In genomic region chr8:57332676-57333482, GRCm38 (mm10) we compare ENCODE assay signal across 14 mouse cellular contexts. TPM values are rescaled to one million over a fixed set of nuclear protein-coding genes. Genes with fewer than 3 reads are reported as not detected.
DNase-seq lines count a peak whose midpoint lies in the region; ATAC-seq and TF ChIP-seq lines count a peak whose summit lies in the region.
"Had no signal": no experiment of that assay in that cellular context is flagged by ENCODE, and none has a peak within 500 bp of the region (broad histone marks: within the 10 kb centered on the region; RNA-seq: fewer than 3 reads in every experiment).

No protein-coding gene starts in this region.

- no peaks in the 10 kb centered on the region for H3K36me3 ChIP-seq in hindbrain, embryonic 10.5 days
- no peaks in the 10 kb centered on the region for H3K36me3 ChIP-seq in hindbrain, embryonic 12.5 days
- H3K36me3 ChIP-seq in embryonic facial prominence, embryonic 11.5 days (replicated peaks; ENCODE audit: control insufficient read depth, insufficient read depth, low read depth, low read length) = no peaks in the 10 kb centered on the region
- no peaks in the 10 kb centered on the region for H3K36me3 ChIP-seq in heart, postnatal 0 days (replicated peaks; ENCODE audit: control insufficient read depth, insufficient read depth, low read length)
- H3K36me3 ChIP-seq in liver, embryonic 12.5 days = no peaks in the 10 kb centered on the region

- no peak overlapping the region for H3K4me3 ChIP-seq in hindbrain, embryonic 10.5 days
- H3K4me3 ChIP-seq in hindbrain, embryonic 12.5 days = no peak overlapping the region
- peak overlapping the region; percentile 17 for H3K4me3 ChIP-seq in embryonic facial prominence, embryonic 11.5 days (ENCODE audit: low read depth, low read length)
- peak overlapping the region; percentile 60 for H3K4me3 ChIP-seq in heart, postnatal 0 days (ENCODE audit: low read depth, low read length)
- H3K4me3 ChIP-seq in liver, embryonic 12.5 days = peak overlapping the region; percentile 25
- H3K4me3 ChIP-seq in layer of hippocampus, adult 2 months = no peak overlapping the region
- H3K4me3 ChIP-seq: myocyte had no signal

- WGBS in hindbrain, embryonic 10.5 days = under 1% methylated on average over 26 of the region's 26 CpGs
- WGBS in hindbrain, embryonic 12.5 days = under 1% methylated on average over 26 of the region's 26 CpGs
- WGBS in embryonic facial prominence, embryonic 11.5 days = under 1% methylated on average over 26 of the region's 26 CpGs
- WGBS in heart, postnatal 0 days = 1% methylated on average over 26 of the region's 26 CpGs
- WGBS in liver, embryonic 12.5 days (ENCODE audit: insufficient replicate concordance) = 3% methylated on average over 26 of the region's 26 CpGs

- H3K27ac ChIP-seq in hindbrain, embryonic 10.5 days = no peak overlapping the region
- no peak overlapping the region for H3K27ac ChIP-seq in hindbrain, embryonic 12.5 days
- peak overlapping the region; percentile 57 for H3K27ac ChIP-seq in embryonic facial prominence, embryonic 11.5 days (replicated peaks; ENCODE audit: low read depth, low read length)
- H3K27ac ChIP-seq in heart, postnatal 0 days (ENCODE audit: low read depth) = peak overlapping the region; percentile 95
- H3K27ac ChIP-seq in liver, embryonic 12.5 days = peak overlapping the region; percentile 68
- no peak overlapping the region for H3K27ac ChIP-seq in layer of hippocampus, adult 2 months

- no peak for TF ChIP-seq CTCF in heart, postnatal 0 days (IDR thresholded peaks at IDR 0.05; ENCODE audit: low read depth)
- TF ChIP-seq CTCF in layer of hippocampus, adult 2 months (conservative IDR thresholded peaks at IDR 0.05) = no peak

- TF ChIP-seq EP300 in heart, postnatal 0 days (IDR thresholded peaks at IDR 0.05; ENCODE audit: low read depth) = no peak

- no peak overlapping the region for H3K9ac ChIP-seq in hindbrain, embryonic 12.5 days
- H3K9ac ChIP-seq in embryonic facial prominence, embryonic 11.5 days (replicated peaks; ENCODE audit: low read length) = peak overlapping the region; percentile 39
- H3K9ac ChIP-seq in heart, postnatal 0 days (replicated peaks; ENCODE audit: low read depth, low read length) = peak overlapping the region; percentile 78
- H3K9ac ChIP-seq in liver, embryonic 12.5 days = no peak overlapping the region

- no peak overlapping the region for H3K4me2 ChIP-seq in hindbrain, embryonic 12.5 days (replicated peaks)
- no peak overlapping the region; the same call in 1 of the 2 replicates for H3K4me2 ChIP-seq in embryonic facial prominence, embryonic 11.5 days (ENCODE audit: low read depth, low read length)
- H3K4me2 ChIP-seq in heart, postnatal 0 days (ENCODE audit: low read depth, low read length) = peak overlapping the region; percentile 81
- peak overlapping the region; percentile 26 for H3K4me2 ChIP-seq in liver, embryonic 12.5 days

- H3K4me1 ChIP-seq in hindbrain, embryonic 10.5 days (replicated peaks) = peaks cover 24% of the 10 kb centered on the region
- H3K4me1 ChIP-seq in hindbrain, embryonic 12.5 days = peaks cover 5% of the 10 kb centered on the region; the same call in 1 of the 2 replicates
- H3K4me1 ChIP-seq in embryonic facial prominence, embryonic 11.5 days (ENCODE audit: control insufficient read depth, insufficient read depth, low read length) = peaks cover 3% of the 10 kb centered on the region; the same call in 1 of the 2 replicates
- peaks cover 17% of the 10 kb centered on the region; the same call in 1 of the 2 replicates for H3K4me1 ChIP-seq in heart, postnatal 0 days (ENCODE audit: control insufficient read depth, insufficient read depth)
- peaks cover 9% of the 10 kb centered on the region; the same call in 1 of the 2 replicates for H3K4me1 ChIP-seq in liver, embryonic 12.5 days

- peak; percentile 49 for DNase-seq in hindbrain, embryonic 10.5 days (ENCODE audit: low spot score)
- DNase-seq in embryonic facial prominence, embryonic 11.5 days (ENCODE audit: low spot score) = no peak
- DNase-seq in heart, postnatal 0 days (ENCODE audit: low spot score) = peak; percentile 54
- DNase-seq in thymus, postnatal 0 days (ENCODE audit: low spot score) = no peak
- DNase-seq in left cerebral cortex, adult 8-10 months (ENCODE audit: low spot score in 2 of 2) = no peak
- no peak for DNase-seq in layer of hippocampus, adult 2 months (ENCODE audit: low spot score in 2 of 2)
- DNase-seq: cerebellum, adult 18-20 months; gastrocnemius, postnatal 25 days; kidney, adult 11 months; right cerebral cortex, adult 18-20 months had no signal

- ATAC-seq in hindbrain, embryonic 12.5 days (ENCODE audit: low FRiP score) = no peak
- ATAC-seq in embryonic facial prominence, embryonic 11.5 days (replicated peaks; ENCODE audit: insufficient number of reproducible peaks, low FRiP score, low TSS enrichment, low read depth) = no peak
- no peak for ATAC-seq in heart, postnatal 0 days (ENCODE audit: insufficient read depth, low read depth)
- ATAC-seq in liver, embryonic 12.5 days = no peak

- no peaks in the 10 kb centered on the region for H3K9me3 ChIP-seq in hindbrain, embryonic 10.5 days
- H3K9me3 ChIP-seq in hindbrain, embryonic 12.5 days (replicated peaks) = no peaks in the 10 kb centered on the region
- no peaks in the 10 kb centered on the region for H3K9me3 ChIP-seq in embryonic facial prominence, embryonic 11.5 days (replicated peaks; ENCODE audit: control insufficient read depth, low read length)
- no peaks in the 10 kb centered on the region for H3K9me3 ChIP-seq in heart, postnatal 0 days (replicated peaks; ENCODE audit: control insufficient read depth, low read length)
- H3K9me3 ChIP-seq in liver, embryonic 12.5 days (replicated peaks) = no peaks in the 10 kb centered on the region

- H3K27me3 ChIP-seq in hindbrain, embryonic 10.5 days (ENCODE audit: insufficient read depth, poor library complexity, severe bottlenecking) = peaks cover 100% of the 10 kb centered on the region
- H3K27me3 ChIP-seq in hindbrain, embryonic 12.5 days = peaks cover 99% of the 10 kb centered on the region
- peaks cover 58% of the 10 kb centered on the region for H3K27me3 ChIP-seq in embryonic facial prominence, embryonic 11.5 days (ENCODE audit: control insufficient read depth, insufficient read depth, low read length)
- no peaks in the 10 kb centered on the region for H3K27me3 ChIP-seq in heart, postnatal 0 days (ENCODE audit: control insufficient read depth, insufficient read depth, low read length)
- H3K27me3 ChIP-seq in liver, embryonic 12.5 days (replicated peaks) = peaks cover 99% of the 10 kb centered on the region

RNA-seq across cellular contexts. Expression of gene Hand2, which starts 12.1 kb away (rescaled TPM):
- polyA plus RNA-seq in hindbrain, embryonic 10.5 days (2016; fragmentation: Nextera tagmentation; extraction: Ambion mirVana) = 0.20 TPM in 1 of 2 replicates, not detected in the other
- polyA plus RNA-seq in hindbrain, embryonic 12.5 days (2016; fragmentation: Nextera tagmentation; extraction: Ambion mirVana) = not detected in 2 replicates
- polyA plus RNA-seq in embryonic facial prominence, embryonic 11.5 days (2014; fragmentation: Nextera tagmentation; extraction: Ambion mirVana) = 8.3 and 8.7 TPM in 2 replicates
- 33.2 and 39.5 TPM in 2 replicates for total RNA-seq in heart, postnatal 0 days (2014; rRNA removed; ENCODE audit: low replicate concordance)
- polyA plus RNA-seq in heart, postnatal 0 days (2015; fragmentation: Nextera tagmentation; extraction: Ambion mirVana) = 9.9 and 11.7 TPM in 2 replicates
- 2.5 and 2.6 TPM in 2 replicates for polyA plus RNA-seq in liver, embryonic 12.5 days (2016; fragmentation: Nextera tagmentation; extraction: Ambion mirVana)
- polyA plus RNA-seq in thymus, postnatal 0 days (2015; fragmentation: Nextera tagmentation; extraction: Ambion mirVana) = 0.12 and 0.26 TPM in 2 replicates
- total RNA-seq in left cerebral cortex, adult 8-10 months (2022) = not detected
- total RNA-seq in layer of hippocampus, adult 2 months (2021) = not detected
- total RNA-seq: layer of hippocampus, adult 18-20 months had no signal
- polyA plus RNA-seq: myocyte had no signal

Comparison
In these comparisons a context has a peak if more than half of its experiments do, and no peak if none do; other contexts are left out.
1. DNase-seq: peak in hindbrain, embryonic 10.5 days (single experiment) and heart, postnatal 0 days (single experiment); none in embryonic facial prominence, embryonic 11.5 days (single experiment), thymus, postnatal 0 days (single experiment), left cerebral cortex, adult 8-10 months (0 of 2) and layer of hippocampus, adult 2 months (0 of 2).
2. H3K27ac ChIP-seq: peak in embryonic facial prominence, embryonic 11.5 days (single experiment), heart, postnatal 0 days (single experiment) and liver, embryonic 12.5 days (single experiment); none in hindbrain, embryonic 10.5 days (single experiment), hindbrain, embryonic 12.5 days (single experiment) and layer of hippocampus, adult 2 months (single experiment).
3. H3K4me3 ChIP-seq: peak in embryonic facial prominence, embryonic 11.5 days (single experiment), heart, postnatal 0 days (single experiment) and liver, embryonic 12.5 days (single experiment); none in hindbrain, embryonic 10.5 days (single experiment), hindbrain, embryonic 12.5 days (single experiment) and layer of hippocampus, adult 2 months (single experiment).
4. H3K4me2 ChIP-seq: peak in heart, postnatal 0 days (single experiment) and liver, embryonic 12.5 days (single experiment); none in hindbrain, embryonic 12.5 days (single experiment) and embryonic facial prominence, embryonic 11.5 days (single experiment).
5. H3K9ac ChIP-seq: peak in embryonic facial prominence, embryonic 11.5 days (single experiment) and heart, postnatal 0 days (single experiment); none in hindbrain, embryonic 12.5 days (single experiment) and liver, embryonic 12.5 days (single experiment).